Mouse (Mus musculus): ENCODE measurements around the gene Ccl2.

- TF ChIP-seq CTCF (conservative IDR thresholded peaks at IDR 0.05; ENCODE audit: low read length) (no peak), NANOG (IDR thresholded peaks at IDR 0.05; ENCODE audit: borderline replicate concordance, low read length) (no peak), POU5F1 (IDR thresholded peaks at IDR 0.05; ENCODE audit: borderline replicate concordance, low read length) (no peak)
Measured at GRCm38 (mm10) chr11:82045471-82045870, 10.1 kb downstream of the Ccl2 start, which contains the start of gene Ccl7.
